Comparison of ENCODE assay signal across 17 mouse cellular contexts in genomic region chr11:5533108-5533507, GRCm38 (mm10). TPM values are rescaled to one million over a fixed set of nuclear protein-coding genes. Genes with fewer than 3 reads are reported as not detected.
DNase-seq lines count a peak whose midpoint lies in the region; ATAC-seq and TF ChIP-seq lines count a peak whose summit lies in the region.
"Had no signal": no experiment of that assay in that cellular context is flagged by ENCODE, and none has a peak within 500 bp of the region (broad histone marks: within the 10 kb centered on the region; RNA-seq: fewer than 3 reads in every experiment).

No protein-coding gene starts in this region.

- peak; percentile 36; the same call in 1 of the 2 replicates for ATAC-seq in liver, embryonic 13.5 days (ENCODE audit: low read depth)
- ATAC-seq in neural tube, embryonic 15.5 days (ENCODE audit: low FRiP score), result no peak
- ATAC-seq in megakaryocyte-erythroid progenitor cell, adult 5-6 weeks (replicated peaks; ENCODE audit: low FRiP score, low TSS enrichment, poor library complexity, severe bottlenecking), result no peak

- H3K4me1 ChIP-seq in heart, adult 2 months (ENCODE audit: control insufficient read depth, insufficient read depth, low read length), result no peaks in the 10 kb centered on the region; the same call in 1 of the 2 replicates
- H3K4me1 ChIP-seq in liver, embryonic 13.5 days (replicated peaks), result peaks cover 6% of the 10 kb centered on the region; the same call in 1 of the 2 replicates
- no peaks in the 10 kb centered on the region for H3K4me1 ChIP-seq in neural tube, embryonic 15.5 days
- H3K4me1 ChIP-seq: forebrain, embryonic 12.5 days; midbrain, embryonic 12.5 days had no signal

- H3K36me3 ChIP-seq in heart, adult 2 months (ENCODE audit: control insufficient read depth, insufficient read depth, low read length), result peaks cover 30% of the 10 kb centered on the region
- H3K36me3 ChIP-seq in liver, embryonic 13.5 days, result peaks cover 82% of the 10 kb centered on the region
- peaks cover 56% of the 10 kb centered on the region for H3K36me3 ChIP-seq in neural tube, embryonic 15.5 days

- TF ChIP-seq CTCF in heart, adult 2 months (IDR thresholded peaks at IDR 0.05), result peak; percentile 60

- no peak overlapping the region for H3K9ac ChIP-seq in heart, adult 2 months (ENCODE audit: low read depth, low read length)
- H3K9ac ChIP-seq in liver, embryonic 13.5 days, result no peak overlapping the region
- H3K9ac ChIP-seq in neural tube, embryonic 15.5 days (replicated peaks), result no peak overlapping the region
- H3K9ac ChIP-seq: embryonic facial prominence, embryonic 13.5 days; forebrain, embryonic 12.5 days; hindbrain, embryonic 13.5 days; limb, embryonic 13.5 days; midbrain, embryonic 12.5 days had no signal

- no peaks in the 10 kb centered on the region for H3K79me2 ChIP-seq in heart, adult 2 months (replicated peaks; ENCODE audit: control insufficient read depth, insufficient read depth, low read length)

- no peak for DNase-seq in heart, adult 2 months
- no peak for DNase-seq in heart, postnatal 14 days
- DNase-seq in ovary, adult 18-20 months (ENCODE audit: low spot score), result peak; percentile 54
- DNase-seq in ovary, postnatal 10 days (ENCODE audit: low spot score), result no peak
- DNase-seq in liver, embryonic 13.5 days, result no peak
- DNase-seq in right cerebral cortex, postnatal 14 days, result no peak
- DNase-seq: cerebellum, adult 9-11 months had no signal

- no peak overlapping the region for H3K4me3 ChIP-seq in heart, adult 2 months
- no peak overlapping the region for H3K4me3 ChIP-seq in liver, embryonic 13.5 days (replicated peaks)
- H3K4me3 ChIP-seq in neural tube, embryonic 15.5 days (replicated peaks), result no peak overlapping the region
- H3K4me3 ChIP-seq: embryonic facial prominence, embryonic 13.5 days; forebrain, embryonic 12.5 days; hindbrain, embryonic 13.5 days; limb, embryonic 13.5 days; midbrain, embryonic 12.5 days had no signal

- 75% methylated on average over 5 of the region's 5 CpGs for WGBS in heart, adult 2 months
- 79% methylated on average over 5 of the region's 5 CpGs for WGBS in liver, embryonic 13.5 days (ENCODE audit: insufficient replicate concordance)
- 80% methylated on average over 5 of the region's 5 CpGs for WGBS in neural tube, embryonic 15.5 days

- H3K27ac ChIP-seq in heart, adult 2 months, result peak overlapping the region; percentile 80
- H3K27ac ChIP-seq in liver, embryonic 13.5 days, result no peak overlapping the region
- H3K27ac ChIP-seq in neural tube, embryonic 15.5 days (replicated peaks), result no peak overlapping the region
- H3K27ac ChIP-seq: embryonic facial prominence, embryonic 13.5 days; forebrain, embryonic 12.5 days; hindbrain, embryonic 13.5 days; limb, embryonic 13.5 days; midbrain, embryonic 12.5 days had no signal

- no peak overlapping the region for H3K4me2 ChIP-seq in liver, embryonic 13.5 days
- no peak overlapping the region for H3K4me2 ChIP-seq in neural tube, embryonic 15.5 days
- H3K4me2 ChIP-seq: embryonic facial prominence, embryonic 13.5 days; forebrain, embryonic 12.5 days; hindbrain, embryonic 13.5 days; limb, embryonic 13.5 days; midbrain, embryonic 12.5 days had no signal

- TF ChIP-seq EP300 in heart, adult 2 months (IDR thresholded peaks at IDR 0.05; ENCODE audit: insufficient read depth, low read depth, low read length), result 0 out of 2 replicates have a peak, but pooled peaks have one; percentile 20

- H3K27me3 ChIP-seq in heart, adult 2 months (ENCODE audit: control insufficient read depth, insufficient read depth, low read length), result no peaks in the 10 kb centered on the region
- H3K27me3 ChIP-seq in liver, embryonic 13.5 days, result no peaks in the 10 kb centered on the region
- no peaks in the 10 kb centered on the region for H3K27me3 ChIP-seq in neural tube, embryonic 15.5 days (replicated peaks)
- H3K27me3 ChIP-seq: embryonic facial prominence, embryonic 13.5 days; forebrain, embryonic 12.5 days; hindbrain, embryonic 13.5 days; limb, embryonic 13.5 days; midbrain, embryonic 12.5 days had no signal

- no peak for TF ChIP-seq POLR2A in heart, adult 2 months (IDR thresholded peaks at IDR 0.05; ENCODE audit: insufficient read depth, low read depth, low read length)

- intact Hi-C loops in heart, adult 2 months (cut with DNase I), result no loop called here
- intact Hi-C loops in heart, postnatal 14 days (cut with DNase I), result no loop called here

- no peaks in the 10 kb centered on the region for H3K9me3 ChIP-seq in liver, embryonic 13.5 days (replicated peaks)
- no peaks in the 10 kb centered on the region for H3K9me3 ChIP-seq in neural tube, embryonic 15.5 days (replicated peaks)
- H3K9me3 ChIP-seq: embryonic facial prominence, embryonic 13.5 days; forebrain, embryonic 12.5 days; G1E; hindbrain, embryonic 13.5 days; limb, embryonic 13.5 days; midbrain, embryonic 12.5 days had no signal

RNA-seq across cellular contexts. Expression of gene Ccdc117, which starts 8.9 kb away (rescaled TPM):
- 10 to 100 TPM; 21.7 to 25.6 TPM for total RNA-seq in heart, adult 2 months (2021)
- polyA plus RNA-seq in heart, adult 2 months (2012; rRNA removed), result 6.0 and 13.6 TPM in 2 replicates
- 10 to 100 TPM; 17.6 to 20.5 TPM for total RNA-seq in heart, postnatal 14 days (2021)
- polyA plus RNA-seq in liver, embryonic 13.5 days (2015; fragmentation: Nextera tagmentation; extraction: Ambion mirVana), result 8.6 and 11.4 TPM in 2 replicates
- polyA plus RNA-seq in neural tube, embryonic 15.5 days (2015; fragmentation: Nextera tagmentation; extraction: Ambion mirVana), result 11.2 and 13.0 TPM in 2 replicates
- total RNA-seq in megakaryocyte-erythroid progenitor cell, adult 5-6 weeks (2014; fragmentation: Nextera tagmentation), result 16.7 and 23.1 TPM in 2 replicates
- total RNA-seq in megakaryocyte-erythroid progenitor cell, adult 5-6 weeks (2017), result 34.6 and 42.4 TPM in 2 replicates

RNA-seq across cellular contexts. Expression of gene Xbp1, which starts 12.6 kb away (rescaled TPM):
- total RNA-seq in heart, adult 2 months (2021), result 10 to 100 TPM; 73.3 to 80.4 TPM
- polyA plus RNA-seq in heart, adult 2 months (2012; rRNA removed), result 46.3 and 86.1 TPM in 2 replicates
- total RNA-seq in heart, postnatal 14 days (2021), result 10 to 100 TPM; 50.8 to 65.3 TPM
- 82.1 and 95.7 TPM in 2 replicates for polyA plus RNA-seq in liver, embryonic 13.5 days (2015; fragmentation: Nextera tagmentation; extraction: Ambion mirVana)
- 154 and 184 TPM in 2 replicates for polyA plus RNA-seq in neural tube, embryonic 15.5 days (2015; fragmentation: Nextera tagmentation; extraction: Ambion mirVana)
- total RNA-seq in megakaryocyte-erythroid progenitor cell, adult 5-6 weeks (2014; fragmentation: Nextera tagmentation), result 32.9 and 35.4 TPM in 2 replicates
- total RNA-seq in megakaryocyte-erythroid progenitor cell, adult 5-6 weeks (2017), result 32.5 and 52.3 TPM in 2 replicates

RNA-seq across cellular contexts. Expression of gene Ankrd36, which starts 36.4 kb away (rescaled TPM):
- not detected for total RNA-seq in heart, adult 2 months (2021)
- polyA plus RNA-seq in heart, adult 2 months (2012; rRNA removed), result 0.12 and 0.23 TPM in 2 replicates
- total RNA-seq in heart, postnatal 14 days (2021), result not detected
- polyA plus RNA-seq in liver, embryonic 13.5 days (2015; fragmentation: Nextera tagmentation; extraction: Ambion mirVana), result 1.1 and 1.5 TPM in 2 replicates
- not detected in 2 replicates for polyA plus RNA-seq in neural tube, embryonic 15.5 days (2015; fragmentation: Nextera tagmentation; extraction: Ambion mirVana)
- total RNA-seq in megakaryocyte-erythroid progenitor cell, adult 5-6 weeks (2014; fragmentation: Nextera tagmentation), result not detected in 2 replicates
- total RNA-seq in megakaryocyte-erythroid progenitor cell, adult 5-6 weeks (2017), result 5.1 TPM in 1 of 2 replicates, not detected in the other
- total RNA-seq: gastrocnemius, postnatal 4 days; layer of hippocampus, postnatal 10 days had no signal
- polyA plus RNA-seq: embryonic facial prominence, embryonic 13.5 days; hindbrain, embryonic 13.5 days had no signal
